Mouse (Mus musculus): ENCODE results near the gene Lmntd2.

DNA sequence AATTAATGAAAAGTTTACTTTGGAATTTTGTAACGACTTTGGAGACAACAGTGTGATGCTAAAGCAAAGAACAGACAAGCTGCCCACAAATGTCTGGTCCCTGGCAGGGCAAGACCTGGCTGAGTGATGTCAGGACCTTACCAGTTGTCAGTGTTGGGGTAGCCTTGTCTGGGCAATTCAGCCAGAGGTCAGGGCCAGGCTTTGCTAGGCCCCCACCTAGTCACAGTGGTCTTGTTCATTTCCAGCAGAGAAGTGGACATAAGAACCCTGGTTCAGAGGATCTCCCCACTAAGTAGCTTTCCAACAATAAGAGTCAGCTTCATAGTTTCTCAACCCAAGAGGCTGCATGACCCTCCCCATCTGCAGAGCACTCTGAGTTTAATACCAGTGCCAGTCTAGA, 6.5 kb upstream of the Lmntd2 start:
- TF ChIP-seq CTCF (IDR thresholded peaks at IDR 0.05; ENCODE audit: control insufficient read depth, insufficient read depth, insufficient replicate concordance, low read depth, low read length) (no peak), POLR2A (IDR thresholded peaks at IDR 0.05; ENCODE audit: control insufficient read depth, low read depth, low read length) (no peak)

All from testis, adult 2 months (tissue).